Mouse (Mus musculus) inflammation-experienced regulatory T-cells, adult 16 weeks (primary cell): ENCODE data around the gene Ces4a. TPM values are rescaled to one million over a fixed set of nuclear protein-coding genes. Genes with fewer than 3 reads are reported as not detected.

Source experiments
- polyA plus RNA-seq: library from polyadenylated mRNA; unstranded; fragments of 100-300 nt; shearing (Covaris generic); gene quantifications from one replicate; pipeline ENCODE4 v1.2.1, GENCODE M21; 2017

The Ces4a gene
- polyA plus RNA-seq, result not detected

DNA sequence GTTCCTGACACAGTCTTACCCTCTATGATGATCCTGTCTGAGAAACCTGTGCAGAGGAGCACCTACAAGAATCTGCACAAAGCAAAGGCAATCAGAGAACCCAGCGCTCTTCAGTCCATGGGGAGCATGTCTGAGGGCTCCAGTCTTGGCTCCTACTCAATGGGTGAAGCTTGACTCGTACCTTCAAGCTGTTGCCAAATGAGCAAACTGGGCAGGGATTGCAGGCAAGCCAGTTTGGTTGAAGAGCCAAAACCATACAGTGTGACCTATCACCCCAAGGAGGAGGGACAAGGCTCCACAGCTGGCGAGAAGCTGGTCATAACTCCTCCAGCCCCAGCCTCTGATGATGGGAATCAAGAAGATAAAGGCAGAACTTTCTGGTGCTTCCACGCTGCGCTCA, at the start of gene Ces4a:
Gene Ces4a, plus strand, starts transcription at position 292 of the 400 bp plus-strand sequence.

DNA sequence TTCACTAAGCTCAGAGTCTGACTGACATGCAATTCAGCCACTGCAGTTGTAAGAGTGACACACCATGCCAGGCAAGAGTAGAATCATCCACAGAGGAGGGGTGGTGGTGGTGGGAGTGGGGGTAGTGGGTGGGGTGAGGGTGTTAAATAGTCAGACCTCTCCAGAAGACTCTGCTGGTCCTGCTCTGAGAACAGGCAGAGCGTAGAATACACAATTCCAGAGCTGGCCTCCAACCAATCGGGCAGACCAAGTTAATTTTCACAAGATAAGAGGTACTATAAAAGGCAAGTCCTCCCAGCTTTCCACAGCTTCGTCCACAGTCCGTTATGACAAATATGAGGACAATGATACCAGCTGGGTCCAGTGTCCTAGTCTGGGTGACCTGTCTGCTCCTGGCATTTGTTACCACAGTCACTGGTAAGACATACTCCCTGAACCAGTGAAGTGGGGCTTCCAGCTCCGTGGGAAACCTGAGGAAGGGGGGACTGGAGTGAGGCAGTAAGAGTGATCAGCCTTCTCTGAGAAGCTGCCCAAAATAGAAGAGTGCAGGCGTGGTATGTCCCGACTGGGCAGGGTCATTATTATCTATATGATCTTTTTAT, 48.0 kb upstream of the Ces4a start, which contains the start of gene Ces3b:
Gene Ces3b, plus strand, starts transcription at position 305 of the 602 bp plus-strand sequence.

DNA sequence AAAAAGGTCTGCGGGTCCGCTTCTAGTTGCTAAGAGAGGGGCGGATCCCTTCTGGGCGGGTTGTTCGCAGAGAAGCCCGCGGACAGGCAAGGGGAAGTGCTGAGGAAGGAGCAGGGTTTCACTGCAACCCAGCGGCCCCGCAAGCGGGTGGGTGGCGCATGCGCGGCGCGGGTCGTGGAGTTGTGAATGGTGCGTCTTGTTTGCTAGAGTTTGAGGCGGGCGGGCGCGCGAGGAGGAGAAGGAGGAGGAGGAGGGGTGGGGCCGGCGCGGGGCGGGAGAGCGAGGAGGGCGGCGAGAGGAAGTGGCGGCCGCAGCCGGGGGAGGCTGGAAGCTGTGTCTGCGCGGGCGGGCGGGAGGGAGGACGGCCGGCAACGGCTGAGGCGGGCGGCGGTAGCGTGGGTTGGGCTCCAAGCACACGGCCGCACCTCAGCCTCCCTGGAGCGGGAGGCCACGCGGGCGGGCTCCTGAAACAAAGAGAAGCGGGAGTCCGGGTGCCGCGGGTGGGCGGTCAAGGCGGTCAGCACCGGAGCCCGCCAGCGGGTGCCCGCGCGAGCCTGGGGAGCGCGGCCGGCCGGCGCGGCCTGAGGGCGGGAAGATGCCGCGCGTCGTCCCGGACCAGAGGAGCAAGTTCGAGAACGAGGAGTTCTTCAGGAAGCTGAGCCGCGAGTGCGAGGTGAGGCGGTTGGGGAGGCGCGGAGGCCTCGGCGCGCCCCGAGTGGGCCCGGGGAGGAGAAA, 38.9 kb downstream of the Ces4a start, which contains the start of gene Cbfb:
Gene Cbfb, plus strand, starts transcription at position 294 of the 735 bp plus-strand sequence.

Other genes with a start within 250 kb of the Ces4a start
- not detected for gene Ces2e, start 205.5 kb upstream of the Ces4a start, polyA plus RNA-seq
- gene Ces2f, start 184.4 kb upstream of the Ces4a start, polyA plus RNA-seq, result not detected
- gene Ces2g, start 170.1 kb upstream of the Ces4a start, polyA plus RNA-seq, result not detected
- gene Ces2h, start 130.9 kb upstream of the Ces4a start, polyA plus RNA-seq, result not detected
- gene Ces3a, start 83.2 kb upstream of the Ces4a start, polyA plus RNA-seq, result not detected
- gene Ces3b, start 48.0 kb upstream of the Ces4a start, polyA plus RNA-seq, result not detected
- gene Cbfb, start 38.9 kb downstream of the Ces4a start, polyA plus RNA-seq, result 31.8 TPM
- 36.3 TPM for gene D230025D16Rik, start 93.3 kb downstream of the Ces4a start, polyA plus RNA-seq
- gene B3gnt9, start 123.4 kb downstream of the Ces4a start, polyA plus RNA-seq, result 1.9 TPM
- 60.2 TPM for gene Tradd, start 132.8 kb downstream of the Ces4a start, polyA plus RNA-seq
- 27.8 TPM for gene Fbxl8, start 132.8 kb downstream of the Ces4a start, polyA plus RNA-seq
- gene Hsf4, start 138.0 kb downstream of the Ces4a start, polyA plus RNA-seq, result 0.38 TPM
- gene Nol3, start 144.3 kb downstream of the Ces4a start, polyA plus RNA-seq, result not detected
- gene 4931428F04Rik, start 158.1 kb downstream of the Ces4a start, polyA plus RNA-seq, result 1.8 TPM
- gene Exoc3l, start 164.3 kb downstream of the Ces4a start, polyA plus RNA-seq, result 2.5 TPM
- 92.2 TPM for gene E2f4, start 165.9 kb downstream of the Ces4a start, polyA plus RNA-seq
- 12.2 TPM for gene Elmo3, start 173.8 kb downstream of the Ces4a start, polyA plus RNA-seq
- 3.6 TPM for gene Lrrc29, start 194.5 kb downstream of the Ces4a start, polyA plus RNA-seq
- gene Tmem208, start 194.6 kb downstream of the Ces4a start, polyA plus RNA-seq, result 134 TPM
- gene Fhod1, start 216.2 kb downstream of the Ces4a start, polyA plus RNA-seq, result 1.3 TPM
- 0.56 TPM for gene Slc9a5, start 217.0 kb downstream of the Ces4a start, polyA plus RNA-seq
- gene Plekhg4, start 241.5 kb downstream of the Ces4a start, polyA plus RNA-seq, result not detected